Mouse (Mus musculus) CH12.LX (cell line): ENCODE results near the gene H2-DMb2. TPM values are rescaled to one million over a fixed set of nuclear protein-coding genes. Genes with fewer than 3 reads are reported as not detected.
A peak's percentile ranks its signal among the peaks of the same experiment; 100 is the strongest.

Source experiments
- DNase-seq: peaks from one replicate; pipeline ENCODE4 v3.0.0-alpha.2; 2013; ENCODE audit errors: extremely low read depth
- H3K27ac ChIP-seq: 2 replicates; pipeline ENCODE4 v1.5.1; 2012; ENCODE audit warnings: low read depth, mild to moderate bottlenecking, control low read depth, moderate library complexity; ENCODE audit not compliant: insufficient read depth
- H3K27me3 ChIP-seq: replicated peaks from 2 replicates; pipeline ENCODE3; 2012; ENCODE audit warnings: inconsistent platforms
- H3K36me3 ChIP-seq, 2 experiments: replicated peaks in 1 of 2; 2 replicates each; pipeline versions ENCODE3 to v1.6.1; 2012; ENCODE audit warnings: inconsistent platforms in 1 of 2, low read length in 1 of 2, mild to moderate bottlenecking in 1 of 2, mixed read lengths in 1 of 2, moderate library complexity in 1 of 2; ENCODE audit not compliant: control insufficient read depth in 1 of 2, insufficient read depth in 1 of 2
- H3K4me1 ChIP-seq, 2 experiments: 2 replicates each; pipeline ENCODE4 v1.6.1; 2012; ENCODE audit warnings: inconsistent platforms in 1 of 2, moderate library complexity in 1 of 2; ENCODE audit not compliant: insufficient read depth in 2 of 2, control insufficient read depth in 1 of 2
- H3K4me2 ChIP-seq: 2 replicates; pipeline ENCODE4 v1.6.1; 2012; ENCODE audit warnings: low read depth, mild to moderate bottlenecking, control low read depth; ENCODE audit not compliant: poor library complexity, insufficient read depth, severe bottlenecking
- H3K4me3 ChIP-seq, 3 experiments: fragments of 150-350 bp in 1 of 3; sonication (generic) in 1 of 3; replicated peaks in 1 of 3; 2 replicates each; pipeline versions ENCODE3 to v1.5.1; 2011 to 2012; ENCODE audit warnings: low read depth in 2 of 3, low read length in 2 of 3, mild to moderate bottlenecking in 2 of 3, moderate library complexity in 2 of 3, control low read depth in 1 of 3, improper control_type of control experiment in 1 of 3, inconsistent platforms in 1 of 3, mixed read lengths in 1 of 3; ENCODE audit not compliant: poor library complexity in 1 of 3
- H3K79me2 ChIP-seq: replicated peaks from 2 replicates; pipeline ENCODE4 v1.6.1; 2012; ENCODE audit warnings: mild to moderate bottlenecking, moderate library complexity; ENCODE audit not compliant: control insufficient read depth, poor library complexity, insufficient read depth, severe bottlenecking; ENCODE audit errors: extremely low read depth
- H3K9ac ChIP-seq: 2 replicates; pipeline ENCODE4 v1.6.1; 2012; ENCODE audit warnings: low read depth, mild to moderate bottlenecking, control low read depth, moderate library complexity; ENCODE audit not compliant: insufficient read depth
- H3K9me3 ChIP-seq: replicated peaks from 2 replicates; pipeline ENCODE3; 2012; ENCODE audit warnings: low read length, inconsistent platforms, mixed read lengths
- BHLHE40 ChIP-seq: IDR thresholded peaks from 2 replicates; pipeline ENCODE4 v1.6.1; 2011; ENCODE audit warnings: mild to moderate bottlenecking, low read depth, low read length, improper control_type of control experiment
- CHD1 ChIP-seq: IDR thresholded peaks from 2 replicates; pipeline ENCODE4 v1.6.1; 2012; ENCODE audit warnings: low read depth, low read length, improper control_type of control experiment, inconsistent platforms
- CHD2 ChIP-seq: IDR thresholded peaks from 2 replicates; pipeline ENCODE4 v1.6.1; 2011; ENCODE audit warnings: low read length, improper control_type of control experiment
- CTCF ChIP-seq, 2 experiments: IDR thresholded peaks in 1 of 2; conservative IDR thresholded peaks in 1 of 2; 2 replicates each; pipeline ENCODE4 v1.5.1; 2011 to 2012; ENCODE audit warnings: low read depth in 2 of 2, low read length in 2 of 2, improper control_type of control experiment in 1 of 2, inconsistent platforms in 1 of 2, mild to moderate bottlenecking in 1 of 2, moderate library complexity in 1 of 2
- E2F4 ChIP-seq: IDR thresholded peaks from 2 replicates; pipeline ENCODE4 v1.6.1; 2011; ENCODE audit warnings: low read depth, low read length, improper control_type of control experiment; ENCODE audit not compliant: insufficient replicate concordance
- ELF1 ChIP-seq: IDR thresholded peaks from 2 replicates; pipeline ENCODE4 v1.6.1; 2014; ENCODE audit warnings: low read depth, mild to moderate bottlenecking, inconsistent platforms, low read length, improper control_type of control experiment
- EP300 ChIP-seq: IDR thresholded peaks from 2 replicates; pipeline ENCODE4 v1.6.1; 2011; ENCODE audit warnings: low read length, improper control_type of control experiment
- IRF4 ChIP-seq: IDR thresholded peaks from 2 replicates; pipeline ENCODE4 v1.6.1; 2014; ENCODE audit warnings: low read depth, mild to moderate bottlenecking, inconsistent platforms, low read length, improper control_type of control experiment
- JUN ChIP-seq: IDR thresholded peaks from 2 replicates; pipeline ENCODE4 v1.6.1; 2011; ENCODE audit warnings: low read depth, mild to moderate bottlenecking, low read length, improper control_type of control experiment, moderate library complexity; ENCODE audit not compliant: insufficient read depth
- JUND ChIP-seq: conservative IDR thresholded peaks from 2 replicates; pipeline ENCODE4 v1.6.1; 2011; ENCODE audit warnings: low read depth, low read length, improper control_type of control experiment
- KAT2A ChIP-seq: IDR thresholded peaks from 2 replicates; pipeline ENCODE4 v1.6.1; 2012; ENCODE audit warnings: low read length, improper control_type of control experiment, inconsistent platforms; ENCODE audit not compliant: insufficient replicate concordance
- MAFK ChIP-seq: IDR thresholded peaks from 2 replicates; pipeline ENCODE4 v1.6.1; 2011; ENCODE audit warnings: low read length, improper control_type of control experiment; ENCODE audit not compliant: insufficient replicate concordance
- MAX ChIP-seq: IDR thresholded peaks from 2 replicates; pipeline ENCODE4 v1.6.1; 2011; ENCODE audit warnings: low read length, improper control_type of control experiment
- MAZ ChIP-seq: IDR thresholded peaks from 2 replicates; pipeline ENCODE4 v1.6.1; 2012; ENCODE audit warnings: low read depth, mild to moderate bottlenecking, inconsistent platforms, low read length, improper control_type of control experiment, moderate library complexity
- MEF2A ChIP-seq: IDR thresholded peaks from 2 replicates; pipeline ENCODE4 v1.6.1; 2014; ENCODE audit warnings: low read depth, mild to moderate bottlenecking, inconsistent platforms, low read length, improper control_type of control experiment, borderline replicate concordance
- MXI1 ChIP-seq: IDR thresholded peaks from 2 replicates; pipeline ENCODE4 v1.6.1; 2011; ENCODE audit warnings: mild to moderate bottlenecking, low read depth, low read length, improper control_type of control experiment
- MYC ChIP-seq: IDR thresholded peaks from 2 replicates; pipeline ENCODE4 v1.6.1; 2011; ENCODE audit warnings: low read depth, mild to moderate bottlenecking, improper control_type of control experiment, low read length
- NELFE ChIP-seq: IDR thresholded peaks from 2 replicates; pipeline ENCODE4 v1.6.1; 2011; ENCODE audit warnings: low read depth, low read length, improper control_type of control experiment
- NRF1 ChIP-seq: IDR thresholded peaks from 2 replicates; pipeline ENCODE4 v1.6.1; 2014; ENCODE audit warnings: low read depth, mild to moderate bottlenecking, inconsistent platforms, low read length, improper control_type of control experiment, moderate library complexity
- POLR2A ChIP-seq: IDR thresholded peaks from 2 replicates; pipeline ENCODE4 v1.6.1; 2011; ENCODE audit warnings: low read depth, mild to moderate bottlenecking, improper control_type of control experiment, low read length
- RAD21 ChIP-seq: IDR thresholded peaks from 2 replicates; pipeline ENCODE4 v1.6.1; 2011; ENCODE audit warnings: low read depth, mild to moderate bottlenecking, low read length, improper control_type of control experiment, moderate library complexity
- SIN3A ChIP-seq: IDR thresholded peaks from 2 replicates; pipeline ENCODE4 v1.6.1; 2012; ENCODE audit warnings: low read length, improper control_type of control experiment, inconsistent platforms
- SMC3 ChIP-seq: IDR thresholded peaks from 2 replicates; pipeline ENCODE4 v1.6.1; 2011; ENCODE audit warnings: low read depth, low read length, improper control_type of control experiment
- TBP ChIP-seq: conservative IDR thresholded peaks from 2 replicates; pipeline ENCODE4 v1.6.1; 2011; ENCODE audit warnings: low read depth, low read length, improper control_type of control experiment
- TCF12 ChIP-seq: IDR thresholded peaks from 2 replicates; pipeline ENCODE4 v1.6.1; 2014; ENCODE audit warnings: low read depth, mild to moderate bottlenecking, inconsistent platforms, low read length, improper control_type of control experiment
- USF2 ChIP-seq: conservative IDR thresholded peaks from 2 replicates; pipeline ENCODE4 v1.6.1; 2011; ENCODE audit warnings: low read depth, low read length, improper control_type of control experiment
- ZMIZ1 ChIP-seq: IDR thresholded peaks from 2 replicates; pipeline ENCODE4 v1.6.1; 2012; ENCODE audit warnings: low read depth, mild to moderate bottlenecking, inconsistent platforms, low read length, improper control_type of control experiment
- ZNF384 ChIP-seq: IDR thresholded peaks from 2 replicates; pipeline ENCODE4 v1.6.1; 2012; ENCODE audit warnings: low read depth, low read length, improper control_type of control experiment, inconsistent platforms
- dilution Hi-C: fragments of 300-500 bp; cut with MboI; formaldehyde crosslinking; loops from 2 replicates; pipeline ENCODE4 v1.14.3; 2020; ENCODE audit warnings: low sequenced_read_pairs; ENCODE audit not compliant: extremely low pct_unique_long_range_greater_than_20kb, extremely low pct_ligation_motif_present
- in situ Hi-C: fragments of 300-500 bp; cut with MboI; formaldehyde crosslinking; loops from 3 replicates; pipeline ENCODE4 v1.14.3; 2019; ENCODE audit warnings: low sequenced_read_pairs, low pct_ligation_motif_present, low pct_unique_long_range_greater_than_20kb, mixed read lengths
- polyA plus RNA-seq: library from polyadenylated mRNA; unstranded; fragments of >175 nt; gene quantifications from 2 replicates; pipeline ENCODE4 v1.2.1, GENCODE M21; 2012; ENCODE audit warnings: low read depth; ENCODE audit not compliant: insufficient read length
- total RNA-seq, 2 experiments: library from RNA; depleted of rRNA; stranded (reverse); fragments of 300-350 nt in 1 of 2; fragments of >200 nt in 1 of 2; gene quantifications; 2 replicates each; pipeline ENCODE4 v1.2.3; 2012 to 2014

The H2-DMb2 gene
- total and polyA plus RNA-seq, 3 experiments, result 107 to 199 (median 175) TPM

DNA sequence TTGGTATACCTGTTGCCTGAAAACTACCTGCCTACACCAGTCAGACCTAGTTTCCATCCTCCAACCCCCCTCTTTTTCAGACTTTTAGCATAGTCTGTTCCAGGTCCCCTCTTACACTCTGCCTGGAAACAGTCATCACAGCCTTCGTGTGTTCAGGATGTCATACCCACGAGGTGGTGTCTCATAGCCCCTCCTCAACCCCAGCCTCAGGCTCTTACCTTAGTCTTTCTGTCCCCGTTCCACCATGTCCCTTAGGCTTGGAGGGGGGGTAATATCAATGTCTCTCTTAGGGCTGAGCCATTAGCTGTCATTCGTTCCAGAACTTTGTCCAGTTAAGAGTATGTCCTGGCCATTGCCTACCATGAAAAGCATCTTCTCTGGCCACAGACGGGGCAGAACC, 41.9 kb upstream of the H2-DMb2 start:
- no peak for DNase-seq
- TF ChIP-seq RAD21 (no peak), JUN (no peak), JUND (no peak), ELF1 (no peak), ZMIZ1 (no peak), USF2 (no peak), ZNF384 (no peak), EP300 (no peak), BHLHE40 (no peak), MAX (no peak), E2F4 (no peak), TBP (no peak), MXI1 (no peak), CHD1 (no peak), SMC3 (no peak)
- Histone ChIP-seq H3K79me2 (no peaks in the 10 kb centered on the region), H3K27ac (no peak overlapping the region), H3K27me3 (no peaks in the 10 kb centered on the region), H3K4me2 (no peak overlapping the region), H3K4me3 (peak overlapping the region in 1 of 3 experiments; percentile 57), H3K9ac (no peak overlapping the region), H3K36me3 (peaks cover 0 to under 1% of the 10 kb centered on the region in 2 experiments), H3K4me1 (peaks cover 17 to 65% of the 10 kb centered on the region in 2 experiments), H3K9me3 (peaks cover 4% of the 10 kb centered on the region)
- in situ Hi-C loops (no loop called here), dilution Hi-C loops (no loop called here)

DNA sequence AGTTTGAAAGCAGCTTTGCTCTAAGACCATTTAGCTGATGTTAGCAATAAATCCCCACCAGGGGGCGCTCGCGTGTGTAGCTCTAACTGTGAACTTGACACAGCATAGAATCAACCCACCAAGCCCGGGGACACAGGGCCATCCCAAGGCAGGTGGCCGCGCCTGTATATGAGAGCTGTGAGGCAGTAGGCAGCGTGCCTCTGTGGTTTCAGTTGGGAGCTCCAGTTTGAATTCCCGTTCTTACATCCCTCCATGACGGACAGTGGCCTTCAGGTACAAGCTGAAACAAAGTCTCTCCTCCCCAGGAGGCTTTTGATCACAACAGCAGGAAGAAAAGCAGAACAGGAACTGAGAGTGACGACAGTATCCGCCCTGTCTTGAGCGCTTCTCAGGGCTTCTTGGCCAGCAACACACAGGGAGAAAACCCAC, 41.5 kb upstream of the H2-DMb2 start:
- Histone ChIP-seq H3K27me3 (no peaks in the 10 kb centered on the region), H3K4me1 (peaks cover 17 to 63% of the 10 kb centered on the region in 2 experiments), H3K9ac (peak overlapping the region; percentile 68), H3K79me2 (no peaks in the 10 kb centered on the region), H3K4me3 (peak overlapping the region; percentile 28 to 68 (median 57)), H3K4me2 (peak overlapping the region; percentile 94; the same call in 1 of the 2 replicates), H3K36me3 (no peaks in the 10 kb centered on the region), H3K27ac (peak overlapping the region; percentile 76), H3K9me3 (peaks cover 4% of the 10 kb centered on the region)
- TF ChIP-seq BHLHE40 (peak; percentile 53), ELF1 (0 out of 2 replicates have a peak, but pooled peaks have one; percentile 33), MYC (0 out of 2 replicates have a peak, but pooled peaks have one; percentile 10), MAZ (0 out of 2 replicates have a peak, but pooled peaks have one; percentile 41), SMC3 (peak; percentile 76), CTCF (conservative IDR thresholded peaks at IDR 0.05 in 1 of 2, IDR thresholded peaks at IDR 0.05 in 1 of 2; ENCODE audit: low read depth in 2 of 2, low read length in 2 of 2) (peak; percentile 84 to 89), JUND (no peak), NELFE (peak; percentile 51; the same call in 1 of the 2 replicates), TBP (no peak), JUN (no peak), MAFK (peak; percentile 90), POLR2A (no peak; the same call in 1 of the 2 replicates), TCF12 (peak; percentile 32; the same call in 1 of the 2 replicates), CHD1 (no peak), IRF4 (peak; percentile 95), NRF1 (no peak), CHD2 (0 out of 2 replicates have a peak, but pooled peaks have one; percentile 42), KAT2A (no peak), MAX (peak; percentile 33; the same call in 1 of the 2 replicates), SIN3A (peak; percentile 58), RAD21 (peak; percentile 55), EP300 (peak; percentile 87), MEF2A (peak; percentile 50)
- peak; percentile 96 for DNase-seq
- in situ Hi-C loops, result no loop called here
- dilution Hi-C loops, result no loop called here
